Mouse (Mus musculus) C2C12 (cell line): Measurements from ENCODE around the gene Arhgef5.

ENCODE experiments used
- CEBPB ChIP-seq: IDR thresholded peaks from one replicate; pipeline ENCODE4 v1.6.1; 2011; ENCODE audit warnings: low read depth, mild to moderate bottlenecking, control low read depth, moderate library complexity
- CTCF ChIP-seq: IDR thresholded peaks from one replicate; pipeline ENCODE4 v1.5.1; 2011; ENCODE audit not compliant: control insufficient read depth, insufficient read depth, insufficient read length
- FOSL1 ChIP-seq: IDR thresholded peaks from one replicate; pipeline ENCODE4 v1.8.0; 2011; ENCODE audit warnings: mild to moderate bottlenecking, low read length; ENCODE audit not compliant: poor library complexity, insufficient read depth, severe bottlenecking
- MAX ChIP-seq: IDR thresholded peaks from one replicate; pipeline ENCODE4 v1.6.1; 2011; ENCODE audit warnings: mild to moderate bottlenecking, control low read depth
- MYOD1 ChIP-seq: IDR thresholded peaks from one replicate; pipeline ENCODE4 v1.6.1; 2011; ENCODE audit warnings: low read depth; ENCODE audit not compliant: control insufficient read depth, insufficient read length
- MYOG ChIP-seq: IDR thresholded peaks from one replicate; pipeline ENCODE4 v1.6.1; 2011; ENCODE audit not compliant: control insufficient read depth, insufficient read length; ENCODE audit errors: extremely low read depth
- USF1 ChIP-seq: IDR thresholded peaks from one replicate; pipeline ENCODE4 v1.6.1; 2011; ENCODE audit warnings: low read depth, mild to moderate bottlenecking, control low read depth, moderate library complexity

- TF ChIP-seq CTCF = no peak
- no peak for TF ChIP-seq MYOG
- no peak for TF ChIP-seq MAX
- TF ChIP-seq USF1 = no peak
- TF ChIP-seq MYOD1 = no peak
- TF ChIP-seq CEBPB = no peak
- no peak for TF ChIP-seq FOSL1
These were observed 47.7 kb downstream of the Arhgef5 start for GRCm38 (mm10) chr6:43312961-43313656.
